Mouse (Mus musculus) mouse embryonic stem cell (cell line): ENCODE results near the gene Fam71f2.

ENCODE experiments used
- in situ Hi-C, 2 experiments: fragments of 300-500 bp; cut with MboI; formaldehyde crosslinking; loops; 1 replicate in 1 of 2; 3 replicates in 1 of 2; pipeline ENCODE4 v1.14.3; 2019 to 2020; ENCODE audit warnings: low sequenced_read_pairs in 2 of 2, low pct_unique_long_range_greater_than_20kb in 1 of 2, mixed read lengths in 1 of 2; ENCODE audit not compliant: unreplicated experiment in 1 of 2

Gene Fam71f2

DNA sequence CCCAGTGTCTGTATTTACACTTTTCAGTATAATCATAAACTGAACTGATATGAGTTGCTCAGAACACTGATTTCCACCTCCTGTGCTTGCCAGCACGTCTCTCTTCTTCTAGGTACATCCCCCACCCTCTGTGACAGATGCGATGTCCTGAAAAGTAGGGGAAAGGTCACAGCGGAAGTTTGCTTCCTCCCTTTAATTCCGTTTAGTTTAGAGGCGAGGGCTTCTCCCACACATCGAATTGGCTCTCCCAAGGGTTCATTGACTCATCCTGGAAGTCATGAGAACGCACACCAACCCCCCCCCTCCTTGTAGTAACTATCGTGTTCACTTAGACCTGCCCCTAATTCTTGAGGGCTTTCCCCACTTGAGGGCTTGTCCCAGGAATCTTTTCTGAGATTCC, 8.4 kb upstream of the Fam71f2 start:
- in situ Hi-C loops, result loop anchor here in 1 of 2 experiments (10.0 kb wide), 1 partner anchor 66 kb away; no protein-coding TSS in a partner anchor

DNA sequence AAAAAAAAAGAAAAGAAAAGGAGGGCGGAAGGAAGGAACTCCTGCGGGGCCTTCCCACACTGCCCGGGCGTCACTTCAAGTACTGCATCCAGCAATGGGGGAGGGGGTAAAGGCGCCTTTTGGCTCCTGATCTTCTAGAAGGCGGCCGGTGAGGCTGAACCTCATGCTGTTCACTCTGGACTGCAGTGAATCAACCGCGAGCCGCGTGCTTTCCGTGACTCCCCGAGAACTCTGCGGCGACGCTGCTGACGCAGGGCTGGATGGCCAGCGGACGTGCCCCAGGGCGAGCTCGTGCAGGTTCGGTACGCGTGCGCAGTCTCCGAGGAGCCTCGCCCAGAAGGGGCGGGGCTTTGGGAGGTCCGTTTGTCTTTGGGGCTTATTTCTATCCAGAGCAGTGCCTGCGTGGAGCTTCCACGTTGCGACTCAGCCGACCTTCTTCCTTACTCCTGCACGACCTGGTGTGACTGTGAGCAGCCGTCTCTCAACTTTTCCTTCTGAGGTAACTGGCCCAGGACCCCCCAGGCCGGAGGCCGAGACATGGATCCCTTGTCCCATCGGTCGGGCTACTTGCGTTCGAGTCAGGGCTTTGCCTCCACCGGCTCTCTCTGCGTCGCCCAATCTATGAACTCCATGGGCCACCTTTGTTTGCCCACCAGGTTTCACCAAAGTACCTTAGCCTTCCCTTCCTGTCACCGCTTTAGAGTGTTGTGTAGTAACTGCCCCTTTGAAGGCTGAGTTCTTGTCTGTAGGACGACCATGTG, 6.9 kb upstream of the Fam71f2 start, which contains the start of gene Hilpda:
Gene Hilpda, plus strand, starts transcription at position 177 of the 761 bp plus-strand sequence.
- in situ Hi-C loops, result loop anchor here in 1 of 2 experiments (10.0 kb wide), 1 partner anchor 68 kb away; no protein-coding TSS in a partner anchor

DNA sequence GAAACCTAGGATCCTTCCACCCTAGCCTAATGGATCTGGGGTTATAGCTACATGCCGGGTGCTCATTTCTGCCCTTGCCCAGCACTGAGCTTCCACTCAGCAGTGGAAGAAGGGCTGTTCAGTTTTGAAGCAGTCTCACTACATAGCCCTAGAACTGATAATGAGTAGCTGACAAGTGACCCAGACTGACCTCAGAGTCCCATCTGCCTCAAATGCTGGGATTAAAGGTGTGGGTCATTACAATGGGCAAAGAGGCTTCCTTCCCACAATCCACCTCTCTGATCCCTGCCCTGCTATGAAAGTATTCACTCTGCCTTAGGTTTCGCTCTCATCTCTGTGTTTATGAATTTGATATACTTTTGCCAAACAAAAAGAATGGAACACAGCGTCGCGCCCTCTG, 2.6 kb upstream of the Fam71f2 start:
- in situ Hi-C loops, result loop anchor here in 1 of 2 experiments (5.0 to 10.0 kb wide), 2 partner anchors 34 to 72 kb away; no protein-coding TSS in a partner anchor

DNA sequence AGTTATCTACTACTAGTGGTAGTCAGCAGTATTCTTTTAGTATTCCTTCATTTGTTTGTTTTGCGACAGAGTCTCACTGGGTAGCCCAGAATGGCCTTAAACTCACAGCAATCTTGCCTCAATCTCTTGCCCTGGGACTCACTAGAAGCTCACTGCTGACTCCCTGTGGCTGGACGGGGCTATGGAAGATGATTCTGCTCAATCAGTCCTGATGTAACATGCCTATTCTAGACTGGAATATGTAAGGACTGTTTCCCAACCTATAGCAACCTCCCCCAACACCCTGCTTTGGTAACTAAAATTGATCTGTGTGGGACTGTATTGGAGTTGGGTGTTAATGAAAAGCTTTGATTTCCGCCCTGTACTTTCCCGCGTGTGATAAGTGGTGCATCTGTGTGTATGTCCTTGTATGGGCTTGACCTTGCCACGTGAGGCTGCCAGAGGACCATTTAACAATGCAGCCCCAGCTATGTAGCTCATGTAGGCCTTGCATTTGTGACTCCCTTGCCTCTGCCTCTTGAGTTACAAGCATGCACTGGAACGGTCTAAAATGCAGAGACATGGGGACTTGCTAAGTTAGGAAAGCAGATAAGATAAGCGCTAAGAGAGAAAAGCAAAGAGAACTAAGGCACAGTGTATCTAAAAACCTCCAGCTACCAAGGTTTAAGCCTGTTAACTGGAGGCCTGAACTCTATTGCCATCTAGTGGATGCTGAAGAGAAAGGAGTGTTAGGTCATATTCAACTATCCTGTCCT, 703 bp upstream of the Fam71f2 start:
- in situ Hi-C loops, result loop anchor here in 1 of 2 experiments (5.0 to 10.0 kb wide), 2 partner anchors 36 to 74 kb away; no protein-coding TSS in a partner anchor

DNA sequence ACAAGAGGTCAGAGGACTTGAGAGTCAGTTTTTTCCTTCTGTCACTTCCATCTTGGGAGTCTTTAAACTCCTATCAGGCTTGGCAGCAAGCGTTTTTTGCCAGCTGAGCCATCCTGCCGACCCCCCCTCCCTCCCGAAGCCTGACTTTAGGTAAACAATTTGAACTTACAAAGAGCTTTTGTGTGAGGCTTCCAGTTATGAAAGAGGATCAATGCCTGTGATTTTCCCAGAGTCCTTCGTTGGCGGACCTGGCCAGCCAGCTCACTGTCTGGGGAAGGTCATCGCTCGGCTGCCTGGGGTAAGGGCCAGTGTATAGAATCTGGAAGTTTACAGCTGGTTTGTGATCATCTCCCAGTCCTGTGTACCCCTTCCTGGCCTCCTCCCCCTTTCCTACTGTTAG, 1.3 kb downstream of the Fam71f2 start:
- in situ Hi-C loops, result no loop called here

DNA sequence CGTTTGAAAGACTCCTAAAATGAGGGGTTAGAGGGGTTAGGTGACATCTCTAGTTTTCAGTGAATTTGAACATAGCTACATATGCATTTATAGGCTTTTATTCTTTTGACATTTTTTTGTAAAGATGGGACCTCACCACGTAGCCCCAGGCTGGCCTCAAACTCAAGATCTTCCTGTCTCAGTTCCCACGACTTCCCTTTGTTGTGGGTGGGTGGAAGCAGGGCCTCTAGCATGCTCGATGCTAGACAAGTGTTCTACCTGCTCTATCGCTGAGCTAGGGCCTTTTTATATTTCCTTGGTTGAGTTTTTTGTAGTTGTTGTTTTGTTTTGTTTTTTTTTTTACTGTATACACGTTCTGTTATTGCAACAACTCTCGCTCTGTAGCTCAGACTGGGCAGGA, 7.5 kb downstream of the Fam71f2 start:
- in situ Hi-C loops, result no loop called here

DNA sequence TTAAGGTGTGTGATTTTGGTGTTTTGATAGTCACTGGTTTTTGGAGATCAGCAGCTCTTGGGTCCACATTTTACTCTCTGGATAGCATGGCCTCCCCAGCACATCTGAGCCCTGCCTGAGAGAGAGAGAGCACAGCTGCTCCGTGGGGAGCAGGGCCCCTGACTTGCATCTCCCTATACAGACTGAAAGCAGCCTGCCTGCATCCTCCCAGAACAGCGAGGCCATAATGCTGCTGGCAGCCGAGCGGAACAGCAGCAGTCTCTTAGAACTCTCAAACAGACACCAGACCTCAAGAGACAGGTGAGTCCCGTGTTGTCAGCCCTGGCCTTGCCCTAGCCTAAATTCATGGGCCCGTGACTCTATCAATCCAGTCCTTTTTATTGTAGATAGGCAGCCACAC, 8.1 kb downstream of the Fam71f2 start:
- in situ Hi-C loops, result no loop called here

DNA sequence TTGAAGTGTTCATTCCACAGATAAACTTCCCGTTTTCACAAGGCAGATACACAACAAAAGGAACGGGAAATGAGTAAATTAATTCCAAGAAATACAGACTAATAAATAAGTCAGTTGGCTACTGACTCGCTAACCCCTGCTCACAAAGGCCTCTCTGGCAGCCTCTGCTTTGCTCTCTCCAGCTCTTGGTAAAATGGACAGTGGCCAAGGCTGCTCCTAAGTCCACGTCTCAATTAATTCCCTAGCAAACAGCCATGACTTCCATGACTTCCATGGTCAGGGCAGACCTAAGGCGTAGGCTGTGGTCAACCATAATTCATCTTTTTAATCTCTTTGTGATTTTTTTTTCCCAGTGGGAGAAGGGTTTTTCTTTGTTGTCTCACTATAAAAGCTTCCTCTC, 8.6 kb downstream of the Fam71f2 start:
- in situ Hi-C loops, result no loop called here

DNA sequence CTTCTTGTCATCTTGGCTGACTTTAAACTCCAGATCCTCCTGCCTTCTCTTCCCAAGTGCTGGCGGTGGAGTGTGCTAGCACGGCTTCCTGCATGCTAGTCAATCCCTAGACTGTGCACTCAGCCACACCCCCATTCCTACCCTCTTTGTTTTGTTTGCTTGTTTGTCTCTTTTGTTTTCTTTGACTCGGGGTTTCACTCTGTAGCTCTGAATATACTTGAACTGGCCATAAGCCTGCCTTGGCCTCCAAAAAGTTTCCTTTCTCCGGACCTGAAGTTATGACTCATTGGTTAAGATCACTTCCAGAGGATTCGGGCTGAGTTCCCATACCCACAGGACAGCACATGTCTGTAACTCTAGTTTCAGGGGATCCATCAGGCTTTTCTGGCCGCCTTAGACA, 9.3 kb downstream of the Fam71f2 start:
- in situ Hi-C loops, result no loop called here

DNA sequence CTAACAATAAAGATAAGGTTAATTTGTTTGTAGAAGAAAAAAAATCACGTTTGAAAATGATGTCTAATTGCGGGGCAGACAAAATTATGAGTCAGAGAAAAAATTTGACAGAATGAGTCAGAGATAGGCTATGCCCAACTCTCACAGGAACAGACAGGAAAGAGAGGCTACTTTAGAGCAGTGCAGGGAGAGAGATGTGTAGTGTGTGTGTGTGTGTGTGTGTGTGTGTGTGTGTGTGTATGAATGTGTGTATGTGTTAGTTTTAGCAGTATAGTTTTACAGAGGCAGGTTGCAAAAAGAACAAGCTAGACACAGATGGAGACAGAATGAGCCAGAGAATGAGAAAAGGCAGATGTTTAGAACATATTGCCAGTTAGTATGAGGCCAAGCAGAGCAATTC, 19.7 kb downstream of the Fam71f2 start:
- in situ Hi-C loops, result no loop called here

DNA sequence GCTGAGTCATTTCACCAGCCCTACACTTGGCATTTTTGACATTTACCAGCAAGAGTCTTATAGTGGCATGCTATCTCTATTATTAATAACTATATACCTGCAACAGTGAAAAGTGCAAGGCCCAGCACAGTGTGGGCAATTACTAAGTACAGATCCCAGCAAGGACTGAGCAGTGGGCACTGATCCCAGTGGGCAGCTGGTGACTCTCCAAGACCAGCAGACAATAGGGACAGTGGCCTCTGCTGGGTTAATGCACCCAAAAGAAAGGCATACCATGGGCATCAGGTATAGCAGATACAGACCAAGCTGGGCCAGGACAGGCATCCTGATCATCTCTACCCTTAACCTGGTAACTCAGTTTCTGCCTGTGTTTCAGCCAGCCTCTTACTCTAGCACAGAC, 23.9 kb downstream of the Fam71f2 start:
- in situ Hi-C loops, result no loop called here

DNA sequence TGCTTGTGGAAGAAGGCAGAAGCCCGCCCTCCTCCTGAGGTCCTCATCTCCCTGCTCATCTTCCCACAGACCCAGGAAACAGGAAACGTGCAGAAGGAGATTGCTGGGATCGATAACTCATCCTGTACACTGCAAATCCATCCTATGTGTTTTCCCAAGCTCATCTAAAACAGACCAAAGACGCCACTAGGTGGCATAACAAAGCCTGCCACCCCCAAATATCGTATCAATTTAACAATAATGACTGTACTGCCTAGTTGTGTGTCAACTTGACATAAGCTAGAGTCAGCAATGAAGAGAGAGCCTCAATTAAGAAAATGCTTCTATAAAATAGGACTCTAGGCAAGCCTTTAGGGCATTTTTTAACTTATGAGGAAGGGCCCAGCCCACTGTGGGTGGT, 24.3 kb downstream of the Fam71f2 start:
- in situ Hi-C loops, result no loop called here

DNA sequence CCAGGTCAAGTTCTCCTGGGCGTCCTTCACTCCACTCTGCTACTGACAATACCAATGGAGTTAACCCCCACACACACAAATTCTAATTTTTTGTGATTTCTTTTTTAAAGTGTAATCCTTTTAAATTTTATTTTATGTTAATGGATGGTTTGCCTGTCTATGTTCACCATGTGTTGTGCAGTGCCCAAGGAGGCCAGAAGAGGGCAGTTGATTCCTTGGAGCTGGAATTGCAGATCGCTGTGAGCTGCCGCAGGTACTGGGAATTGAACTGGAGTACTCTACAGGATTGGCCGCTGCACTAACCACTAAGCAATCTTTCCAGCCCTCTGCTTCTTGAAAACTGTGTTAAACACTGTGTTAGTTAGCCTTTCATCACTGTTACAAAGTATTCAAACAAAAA, 26.1 kb downstream of the Fam71f2 start:
- in situ Hi-C loops, result no loop called here

DNA sequence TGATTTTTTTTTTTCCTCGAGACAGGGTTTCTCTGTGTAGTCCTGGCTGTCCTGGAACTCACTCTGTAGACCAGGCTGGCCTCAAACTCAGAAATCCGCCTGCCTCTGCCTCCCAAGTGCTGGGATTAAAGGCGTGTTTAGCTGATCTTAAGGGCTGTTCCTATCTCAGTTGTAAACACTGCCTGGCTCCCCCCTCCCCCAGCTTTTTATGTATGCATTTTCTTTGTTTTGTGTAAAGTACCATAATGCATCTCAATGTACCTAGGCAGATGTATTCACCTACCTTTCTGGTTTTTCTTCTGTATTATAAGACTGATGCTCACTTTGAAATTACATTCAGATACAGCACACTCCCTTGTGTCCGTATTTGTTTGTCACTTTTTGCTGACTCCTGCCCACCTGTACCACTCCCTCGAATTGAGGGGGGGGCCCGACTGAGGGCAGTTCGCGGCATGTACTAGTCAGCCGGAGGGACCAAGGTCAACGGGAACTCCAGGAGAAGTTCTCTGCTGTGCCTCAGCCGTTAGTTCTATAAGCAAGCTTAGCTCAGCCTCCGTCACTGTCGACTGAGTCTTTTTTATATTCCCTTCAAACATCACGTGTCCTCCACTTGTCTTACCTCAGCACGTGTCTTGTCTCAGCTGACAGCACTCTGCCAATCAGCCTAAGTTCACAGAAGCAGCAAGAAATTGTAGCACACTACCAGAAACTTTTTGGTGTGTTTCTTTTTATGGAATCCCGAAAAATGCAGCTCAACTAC, 29.6 kb downstream of the Fam71f2 start:
- in situ Hi-C loops, result no loop called here

DNA sequence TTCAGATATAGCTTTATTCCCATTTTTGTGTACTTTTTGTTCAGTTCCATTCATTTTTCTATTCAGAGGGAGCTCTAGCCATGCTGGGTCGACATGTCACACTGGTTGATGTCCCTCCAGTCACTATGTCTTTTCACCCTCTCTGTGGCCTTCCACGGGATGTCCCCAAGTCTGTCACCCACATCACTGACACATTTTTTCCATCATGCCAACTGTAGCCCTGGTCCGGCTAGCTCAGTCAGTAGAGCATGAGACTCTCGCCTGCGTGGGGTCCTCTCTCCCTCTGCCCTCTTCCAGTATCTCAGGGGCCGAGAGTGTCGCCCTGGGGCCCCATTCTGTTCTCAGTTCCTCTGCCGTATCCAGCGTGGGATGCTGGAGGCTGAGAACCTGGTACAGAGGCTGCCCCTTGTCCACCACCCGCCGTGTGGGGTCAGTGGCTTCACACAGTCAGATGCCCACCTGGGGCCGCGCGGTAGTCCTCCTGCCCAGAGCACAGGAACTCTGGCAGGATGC, 34.4 kb downstream of the Fam71f2 start:
- in situ Hi-C loops, result no loop called here

DNA sequence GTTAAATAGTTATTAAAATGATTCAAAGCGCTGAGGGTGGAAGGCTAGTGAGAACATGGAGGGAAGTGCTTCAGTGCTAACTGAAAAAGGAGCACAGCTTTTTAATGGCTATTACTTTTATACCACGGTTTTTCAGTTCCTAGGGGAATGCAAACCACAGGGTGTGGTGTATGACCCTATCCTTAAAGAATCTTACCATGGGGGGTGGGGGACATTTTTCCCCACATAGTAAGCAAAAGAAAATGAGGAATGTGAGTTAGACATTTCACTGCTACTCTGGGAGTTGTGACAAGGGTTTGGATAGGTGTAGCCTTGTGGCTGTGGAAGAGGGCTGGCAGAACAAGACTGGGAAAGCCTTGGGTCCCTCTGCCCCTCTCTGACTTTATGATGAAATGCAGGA, 37.9 kb downstream of the Fam71f2 start:
- in situ Hi-C loops, result no loop called here

DNA sequence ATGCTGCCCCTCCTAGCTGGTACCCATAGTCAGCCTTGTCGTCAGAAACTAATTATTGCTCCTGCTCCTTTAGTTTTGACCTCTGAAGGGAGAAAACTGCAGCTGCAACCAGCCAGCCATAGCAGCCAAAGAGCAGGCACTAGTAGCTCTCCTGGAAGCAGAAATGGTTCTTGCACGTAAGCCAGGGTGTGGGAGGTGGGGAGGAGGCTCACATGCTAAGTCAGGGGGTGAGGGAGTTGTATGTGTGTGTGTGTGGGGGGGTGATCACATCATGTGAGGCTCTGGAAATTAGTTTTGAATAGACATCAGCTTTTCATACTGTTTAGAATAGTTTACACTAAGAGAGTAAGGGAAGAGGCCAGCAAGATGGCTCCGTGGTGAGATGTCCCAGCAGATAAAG, 38.5 kb downstream of the Fam71f2 start:
- in situ Hi-C loops, result no loop called here

DNA sequence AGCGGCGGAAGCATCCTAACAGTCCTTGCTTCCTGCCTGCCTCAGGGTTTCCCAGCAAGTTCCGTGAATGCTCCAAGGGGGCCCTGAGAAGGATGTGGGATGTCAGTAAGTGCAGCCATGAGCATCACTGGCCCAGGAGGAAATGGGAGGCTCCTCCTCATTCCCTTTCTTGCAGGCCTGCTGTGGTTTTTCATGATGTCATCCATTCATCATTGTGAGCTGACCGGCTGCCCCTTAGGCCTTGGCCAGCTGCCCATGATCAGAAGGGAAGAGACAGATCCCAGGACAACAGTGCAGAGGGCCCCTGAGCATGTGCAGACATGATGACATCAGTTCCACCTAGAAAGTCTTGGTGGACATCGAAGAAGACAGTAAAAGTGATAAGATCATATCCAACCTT, 39.5 kb downstream of the Fam71f2 start, which contains the start of gene Fam71f1:
Gene Fam71f1, plus strand, starts transcription at position 262 of the 400 bp plus-strand sequence.
- in situ Hi-C loops, result no loop called here

DNA sequence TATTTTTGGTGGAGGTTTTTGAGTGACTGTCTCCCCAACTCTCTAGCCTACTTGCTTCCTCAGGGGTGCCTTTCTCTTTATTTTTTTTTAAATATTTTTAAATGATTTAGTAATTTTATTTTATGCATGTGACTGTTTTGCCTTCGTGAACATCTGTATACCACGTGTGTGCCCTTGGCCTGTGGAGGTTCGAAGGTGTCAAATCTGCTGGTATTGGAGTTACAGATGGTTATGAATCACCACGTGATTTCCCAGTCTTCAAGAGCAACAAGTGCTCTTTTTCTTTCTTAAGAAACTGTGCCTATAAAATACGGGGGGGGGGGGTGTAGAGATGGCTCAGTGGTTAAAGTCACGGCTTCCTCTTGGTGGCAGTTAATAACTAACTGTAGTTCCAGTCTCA, 42.2 kb downstream of the Fam71f2 start:
- in situ Hi-C loops, result no loop called here
